Mouse (Mus musculus) thymus, postnatal 4 days (tissue): ENCODE results near the gene Gm49361.
A peak's percentile ranks its signal among the peaks of the same experiment; 100 is the strongest.
"Not testable (repeated sequence)": the region's sequence is repeated elsewhere in the genome, so short reads cannot be mapped to it uniquely, and the experiment has no call there.

Experiments
- DNase-seq: peaks from one replicate; pipeline ENCODE4 v3.0.0; 2021

Gene Gm49361

DNA sequence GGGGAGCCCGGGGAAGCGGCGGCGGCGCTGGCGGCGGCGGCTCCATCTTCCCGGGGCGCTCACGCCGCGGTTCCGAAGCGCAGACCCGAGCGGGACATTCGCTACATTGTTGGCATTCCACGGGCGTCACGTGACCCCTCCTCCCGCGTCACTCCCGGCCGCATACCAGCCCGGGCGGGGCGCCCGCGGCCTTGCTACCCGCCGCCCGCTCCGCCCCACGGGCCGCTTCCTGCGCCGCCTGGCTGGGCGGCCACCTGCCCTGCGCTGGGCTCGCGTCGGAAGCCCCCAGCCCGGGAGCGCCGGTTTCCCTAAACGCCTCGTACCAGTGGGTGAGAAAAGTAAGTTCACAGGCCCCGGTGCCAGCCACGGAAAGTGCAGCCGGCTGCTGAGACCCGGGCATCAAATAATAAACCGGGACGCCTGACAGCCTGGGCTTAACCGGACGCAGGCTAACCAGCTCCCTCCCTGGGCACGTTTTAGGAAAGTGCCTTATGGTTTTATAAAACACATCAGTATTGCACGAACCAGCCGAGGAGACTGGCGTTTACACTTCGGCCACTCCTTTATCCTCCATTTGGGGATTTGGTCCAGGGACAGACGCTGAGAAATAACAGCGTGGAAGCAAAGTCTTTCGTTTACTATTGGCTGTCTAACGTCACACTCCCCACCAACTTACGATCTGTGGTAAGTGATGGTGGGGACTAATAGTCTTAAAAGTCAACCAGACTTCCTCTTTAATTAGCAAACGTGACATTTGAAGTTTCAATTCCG is at the start of gene Gm49361:
Gene Gm49361 (minus strand): TSS at position 103 of the 771 bp plus-strand sequence.
- DNase-seq: peak; percentile 82

DNA sequence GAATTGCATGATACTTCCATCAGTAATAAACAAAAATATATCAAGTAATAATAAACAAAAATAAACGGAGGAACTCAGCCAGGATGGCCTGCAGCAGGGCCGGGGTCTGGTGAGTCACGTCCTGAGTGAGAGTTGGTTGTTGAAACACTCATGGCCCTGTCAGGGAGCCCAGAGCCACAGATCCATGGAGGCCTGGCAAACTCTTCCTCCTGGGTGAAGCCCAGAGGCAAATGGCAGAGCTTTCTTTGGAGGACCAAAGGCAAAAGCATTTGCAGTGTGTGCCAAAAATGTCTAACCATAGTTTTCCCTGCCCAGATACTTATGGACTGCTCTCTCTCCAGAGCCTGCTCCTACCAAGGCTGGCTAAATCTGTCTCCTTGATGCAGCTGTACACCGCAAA is 45.3 kb upstream of the Gm49361 start:
- no peak for DNase-seq

DNA sequence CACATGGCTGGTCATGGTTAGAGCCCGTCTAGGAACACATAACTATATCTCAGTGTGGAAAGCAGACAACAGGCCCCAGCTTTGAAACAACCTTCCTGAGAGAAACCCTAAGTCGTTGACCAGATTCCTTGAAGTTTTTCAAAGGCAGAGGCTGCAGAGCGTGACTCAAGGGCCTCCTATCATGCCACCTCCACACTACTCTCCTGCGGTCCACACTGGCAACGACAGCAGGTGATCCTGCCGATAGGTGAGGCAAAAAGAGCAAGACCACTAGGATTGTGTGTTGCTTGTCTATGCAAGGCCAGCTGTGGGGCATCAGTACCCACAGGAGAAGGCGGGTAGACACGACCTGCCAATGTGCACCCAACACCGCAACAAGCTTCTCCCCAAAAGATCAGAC is 43.9 kb upstream of the Gm49361 start:
- DNase-seq: no peak

DNA sequence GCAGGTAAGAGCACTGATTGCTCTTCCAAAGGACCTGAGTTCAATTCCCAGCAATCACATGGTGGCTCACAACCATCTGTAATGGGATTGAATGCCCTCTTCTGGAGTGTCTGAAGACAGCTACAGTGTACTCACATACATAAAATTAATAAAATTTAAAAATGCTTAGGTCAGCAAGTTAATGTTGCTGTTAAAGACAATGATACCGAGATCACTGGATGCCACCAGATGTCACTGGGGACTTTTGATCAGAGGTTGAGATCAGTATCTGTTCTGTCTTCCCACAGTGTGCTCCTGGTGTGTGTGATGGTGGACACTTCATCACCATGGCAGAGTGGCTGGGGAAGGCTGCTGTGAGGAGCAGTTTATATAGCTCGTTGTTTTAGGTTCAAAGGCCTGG is 43.4 kb upstream of the Gm49361 start:
- DNase-seq: no peak

DNA sequence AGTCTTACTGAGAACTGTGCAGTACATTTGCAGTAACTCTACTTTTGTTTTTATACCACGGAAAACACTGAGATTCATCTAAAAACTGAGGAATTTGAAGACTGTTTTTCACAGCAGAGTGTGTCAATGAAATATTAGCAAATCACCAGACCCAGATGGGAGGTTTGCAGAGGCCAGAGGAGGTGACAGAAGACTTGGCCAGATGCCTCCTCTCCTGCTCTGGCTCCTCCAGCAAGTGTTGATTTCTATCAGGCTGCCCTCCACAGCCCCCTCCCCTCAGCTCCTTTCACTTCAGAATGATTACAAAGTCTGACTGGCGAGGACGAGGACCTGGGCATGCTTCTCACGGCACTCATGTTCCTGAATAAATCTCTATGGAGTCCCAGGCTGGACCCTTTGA is 41.5 kb upstream of the Gm49361 start:
- DNase-seq: no peak

DNA sequence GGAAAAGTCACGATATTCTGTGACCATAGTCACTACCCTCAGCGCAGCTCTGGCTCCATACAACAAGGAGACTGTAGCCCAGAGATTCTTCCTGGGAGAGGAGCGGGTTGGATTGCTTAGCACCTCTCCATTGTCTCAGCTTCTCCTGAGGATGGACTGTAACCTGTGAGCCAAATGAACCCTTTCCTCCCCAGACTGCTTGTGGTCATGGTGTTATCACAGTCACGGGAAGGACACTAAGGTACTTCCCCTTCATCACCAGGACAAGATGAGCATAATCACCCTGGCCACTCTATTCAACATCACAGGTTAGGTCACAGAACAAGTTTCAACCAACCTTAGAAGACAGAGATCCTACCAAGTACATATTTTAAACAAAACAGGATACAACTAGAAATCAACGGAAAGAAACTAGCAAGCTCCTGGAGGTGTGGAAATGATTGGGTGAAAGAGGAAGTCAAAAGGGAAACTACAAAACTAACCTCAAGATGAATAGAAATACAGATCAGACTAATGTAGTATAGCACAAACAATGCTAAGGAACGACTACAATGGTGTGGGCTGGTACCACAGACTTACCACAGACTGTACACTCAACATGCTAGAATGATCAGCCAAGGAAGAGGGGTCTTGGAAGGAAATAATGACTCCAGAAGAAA is 26.4 kb upstream of the Gm49361 start:
- no peak for DNase-seq

DNA sequence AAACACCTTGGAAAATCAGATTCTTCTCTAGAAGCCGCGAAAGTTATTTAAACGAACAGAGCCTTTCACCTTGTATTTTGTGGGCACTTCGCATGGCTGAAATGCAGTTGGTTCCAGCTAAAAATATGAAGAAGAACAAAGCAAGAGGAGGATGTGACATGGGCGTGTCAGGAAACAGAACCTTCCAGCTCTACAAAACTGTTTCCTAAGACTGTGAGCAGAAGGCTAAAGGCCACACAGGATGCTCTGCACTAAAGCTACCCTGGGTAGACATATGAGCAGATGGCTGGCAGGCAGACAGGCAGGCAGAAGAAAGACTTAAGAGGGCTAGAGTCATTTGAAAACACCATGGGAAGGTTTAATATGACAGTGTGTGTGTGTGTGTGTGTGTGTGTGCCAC is 23.2 kb upstream of the Gm49361 start:
- no peak for DNase-seq

DNA sequence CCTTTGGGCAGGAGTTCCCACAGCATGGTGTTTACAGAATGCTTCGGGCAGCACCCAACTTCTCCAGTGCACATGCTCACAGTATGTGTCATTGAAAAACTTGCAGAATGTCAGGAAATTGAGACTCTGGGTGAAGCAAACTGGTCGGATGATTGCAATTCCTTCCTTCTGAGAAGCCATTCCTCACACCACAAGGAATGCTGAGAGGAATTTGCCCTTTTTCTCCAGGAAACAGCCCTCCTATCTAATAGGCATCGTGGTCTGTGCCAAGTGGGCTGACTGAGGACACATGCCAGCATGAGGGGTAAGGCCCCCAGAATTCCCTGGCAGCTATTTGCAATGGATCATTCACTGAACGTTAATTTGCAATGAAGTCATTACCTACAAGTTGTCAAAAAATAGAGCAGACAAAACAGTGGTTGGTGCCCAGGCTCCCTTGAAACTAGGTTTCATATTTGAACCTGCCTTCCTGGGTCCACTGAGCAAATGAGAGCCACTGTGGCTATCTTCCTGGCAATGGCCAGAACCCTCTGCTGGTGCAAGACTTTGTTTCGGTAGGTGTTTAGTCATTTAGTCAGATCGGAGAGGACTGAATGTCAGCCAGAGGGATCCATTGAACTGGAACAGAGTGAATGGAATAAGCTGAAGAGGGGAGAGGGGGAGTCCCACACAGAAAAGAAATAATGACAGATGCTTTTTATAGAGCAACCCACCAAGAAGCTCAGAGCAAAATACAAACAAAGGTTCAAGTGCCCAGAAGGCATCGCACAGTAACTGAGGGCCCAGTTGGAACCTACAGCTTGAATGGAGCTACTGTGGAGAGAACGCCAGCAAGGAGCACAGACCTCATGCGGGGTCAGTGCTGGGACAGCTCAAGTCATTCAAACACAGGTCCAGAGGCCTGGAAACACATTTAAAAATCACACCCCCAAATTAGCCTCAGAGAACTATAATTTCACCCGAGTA is 14.8 kb upstream of the Gm49361 start:
- no peak for DNase-seq

DNA sequence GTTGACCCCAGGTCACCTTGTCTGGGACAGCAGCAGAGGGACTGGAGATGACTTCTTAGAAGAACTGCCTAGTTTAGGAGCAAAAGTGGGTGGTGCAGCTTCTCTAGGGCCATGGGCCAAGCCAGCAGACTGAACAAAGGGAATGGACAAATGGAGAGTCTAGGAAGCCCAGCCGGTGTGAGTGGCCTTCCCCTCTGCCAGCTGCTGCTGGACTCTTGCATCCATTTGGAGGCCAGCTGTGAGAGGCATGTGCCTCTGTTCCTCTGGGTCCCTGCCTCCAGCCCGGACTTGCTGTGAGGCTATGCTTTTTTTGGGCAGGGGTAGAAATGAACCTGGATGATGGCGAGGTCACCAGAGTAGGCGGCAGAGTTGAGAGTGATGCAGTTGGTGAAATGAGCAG is 12.3 kb upstream of the Gm49361 start, which contains the start of gene Lats2:
Gene Lats2 (minus strand): TSS at position 152 of the 400 bp plus-strand sequence.
- no peak for DNase-seq

DNA sequence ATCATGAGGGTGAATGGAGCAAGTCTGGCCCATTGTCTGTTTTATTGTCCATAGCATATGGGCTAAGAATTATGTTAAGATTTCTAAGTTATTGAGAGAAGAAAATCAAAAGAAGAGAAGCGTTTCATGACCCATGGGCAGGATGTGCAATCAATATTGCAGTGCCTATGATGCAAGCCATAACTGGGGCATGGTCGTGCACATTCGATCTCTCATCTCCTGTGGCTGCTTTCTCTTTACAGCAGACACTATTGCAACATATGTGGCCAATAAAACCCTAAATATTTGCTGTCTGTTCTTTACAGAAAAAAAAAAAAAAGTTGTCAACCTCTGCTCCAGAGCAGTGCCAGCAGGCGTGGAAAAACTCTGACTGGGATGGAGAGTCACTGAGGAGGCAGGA is 10.2 kb upstream of the Gm49361 start:
- no peak for DNase-seq

DNA sequence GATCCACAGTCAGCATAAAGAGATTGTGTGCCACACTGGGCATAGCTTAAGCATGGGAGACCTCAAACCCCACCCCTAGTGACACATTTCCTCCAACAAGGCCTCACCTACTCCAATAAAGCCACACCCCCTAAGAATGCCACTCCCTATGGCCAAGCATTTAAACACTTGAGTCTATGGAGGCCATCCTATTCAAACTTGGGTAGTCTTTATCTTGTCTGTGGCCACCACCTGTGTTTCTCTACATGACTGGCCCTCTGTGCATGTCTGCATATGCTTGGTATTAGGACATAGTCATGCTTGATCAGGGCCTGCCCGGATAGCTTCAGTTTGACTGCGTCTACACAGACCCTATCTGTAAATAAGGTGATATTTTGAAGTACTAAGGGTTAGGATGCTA is 9.8 kb upstream of the Gm49361 start:
- no peak for DNase-seq

DNA sequence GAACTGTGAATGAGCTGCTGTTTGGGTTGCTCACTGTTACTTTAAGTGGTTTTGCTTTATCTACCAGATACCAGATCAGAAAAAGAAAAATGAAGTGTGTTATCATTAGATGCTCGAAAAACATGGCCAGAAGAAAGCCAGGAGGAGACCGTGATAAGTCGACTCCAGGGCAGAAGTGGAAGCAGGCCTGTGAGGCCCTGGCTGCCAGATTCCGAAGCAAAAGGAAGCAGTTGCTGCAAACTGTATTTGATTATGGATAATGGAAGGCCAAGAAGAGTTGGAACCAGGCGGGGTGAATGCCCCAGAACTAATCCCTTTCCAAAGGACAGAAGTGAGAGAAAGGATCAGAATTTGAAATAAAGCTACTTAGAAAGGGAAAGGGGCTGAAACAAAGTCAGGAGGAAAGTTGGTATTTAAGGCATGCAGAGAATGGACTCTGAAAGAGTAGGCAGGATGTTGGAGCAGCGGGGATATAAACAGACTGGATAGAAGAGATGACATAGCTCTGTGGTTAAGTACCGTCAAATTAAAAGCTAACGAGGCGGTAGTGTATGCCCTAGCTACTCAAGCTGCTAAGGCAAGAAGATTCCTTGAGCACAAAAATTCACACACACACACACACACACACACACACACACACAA is 7.6 kb upstream of the Gm49361 start:
- no peak for DNase-seq

DNA sequence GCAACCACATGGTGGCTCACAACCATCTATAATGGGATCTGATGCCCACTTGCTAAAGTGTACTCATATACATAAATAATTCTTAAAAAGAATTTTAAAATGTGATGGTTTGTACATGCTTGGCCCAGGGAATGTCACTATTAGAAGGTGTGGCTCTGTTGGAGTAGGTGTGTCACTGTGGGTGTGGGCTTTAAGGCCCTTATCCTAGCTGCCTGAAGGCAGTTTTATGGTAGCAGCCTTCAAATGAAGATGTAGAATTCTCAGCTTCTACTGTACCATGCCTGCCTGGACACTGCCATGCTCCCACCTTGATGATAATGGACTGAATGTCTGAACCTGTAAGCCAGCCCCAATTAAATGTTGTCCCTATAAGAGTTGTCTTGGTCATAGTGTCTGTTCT is 5.1 kb upstream of the Gm49361 start:
- DNase-seq: not testable (repeated sequence)

DNA sequence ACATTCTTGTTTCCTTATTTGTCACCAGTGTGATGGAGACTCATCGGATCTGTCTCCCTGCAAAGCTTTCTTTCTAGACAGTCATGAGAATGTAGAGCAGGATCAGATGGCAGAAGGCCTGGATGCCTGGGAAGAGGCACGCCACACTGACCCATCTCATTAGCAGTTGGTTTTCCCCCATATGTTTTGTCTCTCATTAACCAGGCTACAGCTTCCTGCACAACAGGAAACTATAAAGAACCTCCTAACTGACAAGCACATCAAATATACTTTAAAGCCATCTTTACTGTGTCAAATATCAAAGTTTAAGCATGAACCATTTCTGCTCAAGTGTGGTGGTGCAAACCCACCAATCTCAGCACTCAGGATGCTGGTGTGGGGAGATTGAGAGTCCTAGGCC is 3.6 kb upstream of the Gm49361 start:
- no peak for DNase-seq

DNA sequence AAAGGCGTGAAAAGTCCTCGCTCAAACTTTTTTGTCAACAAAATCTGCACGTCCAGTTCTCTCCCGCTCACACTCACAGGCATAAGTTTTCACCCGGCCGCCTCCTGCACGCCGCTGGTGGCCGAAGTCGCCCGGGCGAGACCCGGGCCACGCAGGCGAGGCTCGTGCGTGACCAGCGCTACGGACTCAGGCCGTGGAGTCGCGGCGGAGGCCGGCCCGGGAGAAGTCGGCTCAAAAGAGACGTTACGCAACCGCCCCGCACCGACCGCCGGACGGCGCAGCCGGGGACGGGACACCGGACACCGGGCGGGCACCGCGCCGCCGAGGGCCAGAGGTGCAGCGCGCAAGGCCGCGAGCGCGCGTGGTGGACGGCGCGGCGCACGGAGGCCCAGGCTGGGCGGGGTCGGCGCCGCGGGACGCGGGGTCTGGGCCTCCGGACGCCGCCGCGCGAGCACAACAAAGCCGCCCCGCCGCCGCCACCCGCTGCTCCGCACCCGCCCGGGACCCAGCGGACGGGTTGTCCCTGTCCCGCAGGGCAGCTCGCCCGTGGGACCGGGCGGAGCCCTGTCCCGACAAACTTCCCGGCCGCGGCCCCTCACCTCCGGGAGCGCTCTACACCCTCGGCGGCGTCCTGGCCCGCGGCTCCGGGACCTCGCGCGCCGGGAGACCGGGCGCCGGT is 473 bp downstream of the Gm49361 start:
- DNase-seq: peak; percentile 71

DNA sequence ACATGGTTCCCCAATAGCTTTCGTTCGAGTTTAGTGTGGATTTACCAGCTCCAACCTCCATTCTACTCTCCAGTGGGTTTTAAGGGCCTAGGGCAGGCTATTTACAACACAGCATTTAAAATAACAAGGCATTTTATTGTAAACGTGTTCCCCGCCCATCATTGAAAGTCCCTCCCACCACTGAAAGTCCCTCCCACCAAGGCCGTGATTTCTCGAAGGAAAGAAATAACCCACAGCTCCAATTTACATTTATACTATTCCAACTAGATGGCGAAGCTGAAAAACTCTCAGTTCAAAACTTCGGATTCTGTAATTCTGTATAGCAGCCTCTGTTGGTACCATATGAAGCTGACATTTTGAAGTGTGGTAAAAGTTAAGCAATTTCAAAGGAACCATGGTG is 1.4 kb downstream of the Gm49361 start:
- no peak for DNase-seq

DNA sequence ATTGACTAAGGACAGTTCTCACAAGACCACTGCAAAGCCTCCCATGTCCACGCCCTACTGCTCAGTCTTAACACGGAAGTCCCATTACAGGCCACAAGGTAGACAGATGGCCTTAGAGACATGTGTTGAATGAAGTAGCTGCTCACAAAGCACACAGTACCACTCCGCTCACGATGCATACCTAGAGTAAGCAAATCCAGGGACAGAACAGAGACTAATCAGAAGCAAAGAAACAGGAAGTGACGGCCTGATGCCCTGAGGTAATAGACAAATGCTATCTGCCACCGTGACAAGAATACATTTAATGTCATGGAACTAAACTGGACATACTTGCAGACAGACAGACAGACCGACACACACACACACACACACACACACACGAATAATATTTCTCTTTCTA is 5.3 kb downstream of the Gm49361 start:
- DNase-seq: no peak

DNA sequence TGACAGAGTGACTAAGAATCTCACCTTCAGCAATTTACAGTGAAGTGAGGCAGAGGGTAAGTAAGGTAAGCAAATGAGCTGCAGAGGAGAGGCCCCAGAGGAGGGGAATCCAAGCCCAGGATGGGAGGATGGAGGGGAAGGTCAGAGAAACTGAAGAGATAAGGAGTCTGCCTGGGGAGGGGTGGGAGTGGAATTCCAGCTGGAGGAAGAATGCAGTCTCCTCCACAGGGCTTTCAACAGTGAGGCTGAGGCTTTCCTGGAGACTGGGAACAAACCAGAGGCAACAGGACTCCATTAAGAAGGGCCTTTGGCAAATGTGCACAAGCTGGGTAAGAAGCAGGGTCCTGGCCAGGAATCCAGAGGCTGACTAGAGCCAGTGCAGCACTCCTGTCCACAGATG is 8.8 kb downstream of the Gm49361 start:
- DNase-seq: no peak

DNA sequence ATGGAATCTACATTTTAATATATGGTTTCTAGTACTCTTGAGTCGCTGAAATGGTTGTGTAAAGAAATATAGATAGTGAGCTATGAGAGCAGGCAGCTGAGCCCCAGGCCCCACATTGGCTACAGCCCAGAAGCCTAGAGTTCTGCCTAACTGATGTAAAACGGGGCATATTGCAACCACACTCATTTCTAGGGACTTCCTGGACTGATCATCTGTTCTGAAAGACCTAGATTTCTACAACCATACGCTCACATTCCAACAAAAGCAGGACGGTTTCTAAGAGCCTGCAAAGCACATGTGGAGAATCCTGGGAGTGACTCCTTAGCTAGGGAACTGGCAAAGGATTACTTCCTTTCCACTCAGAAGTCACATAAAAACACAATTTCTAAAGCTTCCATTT is 9.8 kb downstream of the Gm49361 start:
- no peak for DNase-seq

DNA sequence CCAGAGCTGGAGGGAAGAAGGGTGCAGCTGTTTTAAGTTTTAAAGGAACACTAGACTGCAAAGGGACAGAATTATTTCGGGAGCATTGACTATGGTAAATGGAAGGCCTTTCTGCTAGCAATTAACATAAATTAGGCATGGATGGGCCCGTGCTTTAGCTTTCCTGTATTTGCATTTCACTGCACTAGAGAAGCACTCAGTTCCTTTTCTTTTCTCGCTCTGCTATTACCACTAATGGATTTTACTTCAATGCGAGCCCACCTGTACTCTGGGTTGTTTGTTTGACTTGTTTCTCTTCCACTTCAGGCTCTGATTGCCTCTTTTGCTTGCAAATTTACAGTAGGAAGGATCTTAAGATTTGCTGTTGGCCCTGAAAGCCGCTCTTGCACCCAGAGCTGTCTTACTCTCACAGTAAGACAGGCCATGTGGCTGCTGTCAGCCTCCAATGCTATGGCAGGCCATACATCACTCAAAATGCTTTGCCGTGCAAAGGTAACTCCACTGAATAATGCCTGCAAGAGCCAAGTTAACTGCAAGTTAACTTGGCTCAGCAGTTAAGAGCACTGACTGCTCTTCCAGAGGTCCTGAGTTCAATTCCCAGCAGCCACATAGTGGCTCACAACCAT is 13.1 kb downstream of the Gm49361 start:
- DNase-seq: no peak

DNA sequence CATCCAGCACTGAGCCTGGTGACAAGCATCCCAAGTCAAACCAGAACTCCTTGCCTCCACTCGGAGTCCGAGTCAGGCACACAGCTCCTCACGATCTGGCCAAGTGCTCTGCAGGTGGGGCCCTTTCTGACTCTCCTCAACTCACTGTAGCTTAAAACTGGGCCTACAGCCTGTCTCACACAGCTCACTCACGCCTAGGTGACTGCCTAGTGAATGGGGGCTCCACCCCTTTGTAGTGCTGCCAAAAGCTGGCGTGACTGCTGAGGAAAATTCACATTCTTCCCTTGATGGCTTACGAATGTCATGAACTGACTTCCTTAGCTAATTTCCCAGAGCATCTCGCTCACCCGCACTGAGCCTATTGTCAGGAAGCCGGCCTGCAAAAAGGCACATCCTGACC is 15.4 kb downstream of the Gm49361 start:
- DNase-seq: peak; percentile 37

DNA sequence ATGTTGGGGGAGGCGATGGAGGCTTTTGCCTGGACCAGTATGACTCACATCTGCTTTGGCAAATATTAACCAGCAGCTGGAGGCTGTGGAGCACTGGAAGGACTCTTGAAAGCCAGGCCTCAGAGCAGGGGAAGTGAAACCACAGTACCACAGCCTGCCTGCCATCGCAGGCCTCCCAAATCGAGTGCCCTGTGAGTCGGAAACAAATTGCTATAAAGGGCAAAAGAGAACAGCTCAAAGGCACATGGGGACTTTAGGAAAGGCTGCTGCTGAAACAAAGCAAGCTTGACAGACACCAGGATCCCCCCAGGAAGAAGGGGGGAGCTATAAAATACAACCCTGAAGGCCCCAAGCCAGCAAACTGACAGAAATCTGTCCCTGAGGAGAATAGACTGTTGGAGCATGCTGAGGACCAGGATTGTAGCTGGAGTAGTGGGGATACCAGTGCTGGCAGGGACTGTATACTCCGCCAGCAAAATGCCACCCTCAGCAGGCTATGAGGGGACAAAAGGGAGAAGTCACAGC is 15.9 kb downstream of the Gm49361 start:
- peak; percentile 52 for DNase-seq
